Mouse (Mus musculus) CH12.LX (cell line): Measurements from ENCODE around the gene Olfr827. TPM values are rescaled to one million over a fixed set of nuclear protein-coding genes. Genes with fewer than 3 reads are reported as not detected.

Experiments used
- DNase-seq: peaks from one replicate; pipeline ENCODE4 v3.0.0-alpha.2; 2013; ENCODE audit errors: extremely low read depth
- H3K27ac ChIP-seq: 2 replicates; pipeline ENCODE4 v1.5.1; 2012; ENCODE audit warnings: low read depth, mild to moderate bottlenecking, control low read depth, moderate library complexity; ENCODE audit not compliant: insufficient read depth
- H3K27me3 ChIP-seq: replicated peaks from 2 replicates; pipeline ENCODE3; 2012; ENCODE audit warnings: inconsistent platforms
- H3K36me3 ChIP-seq, 2 experiments: replicated peaks in 1 of 2; 2 replicates each; pipeline versions ENCODE3 to v1.6.1; 2012; ENCODE audit warnings: inconsistent platforms in 1 of 2, low read length in 1 of 2, mild to moderate bottlenecking in 1 of 2, mixed read lengths in 1 of 2, moderate library complexity in 1 of 2; ENCODE audit not compliant: control insufficient read depth in 1 of 2, insufficient read depth in 1 of 2
- H3K4me1 ChIP-seq, 2 experiments: 2 replicates each; pipeline ENCODE4 v1.6.1; 2012; ENCODE audit warnings: inconsistent platforms in 1 of 2, moderate library complexity in 1 of 2; ENCODE audit not compliant: insufficient read depth in 2 of 2, control insufficient read depth in 1 of 2
- H3K4me2 ChIP-seq: 2 replicates; pipeline ENCODE4 v1.6.1; 2012; ENCODE audit warnings: low read depth, mild to moderate bottlenecking, control low read depth; ENCODE audit not compliant: poor library complexity, insufficient read depth, severe bottlenecking
- H3K4me3 ChIP-seq, 3 experiments: fragments of 150-350 bp in 1 of 3; sonication (generic) in 1 of 3; replicated peaks in 1 of 3; 2 replicates each; pipeline versions ENCODE3 to v1.5.1; 2011 to 2012; ENCODE audit warnings: low read depth in 2 of 3, low read length in 2 of 3, mild to moderate bottlenecking in 2 of 3, moderate library complexity in 2 of 3, control low read depth in 1 of 3, improper control_type of control experiment in 1 of 3, inconsistent platforms in 1 of 3, mixed read lengths in 1 of 3; ENCODE audit not compliant: poor library complexity in 1 of 3
- H3K79me2 ChIP-seq: replicated peaks from 2 replicates; pipeline ENCODE4 v1.6.1; 2012; ENCODE audit warnings: mild to moderate bottlenecking, moderate library complexity; ENCODE audit not compliant: control insufficient read depth, poor library complexity, insufficient read depth, severe bottlenecking; ENCODE audit errors: extremely low read depth
- H3K9ac ChIP-seq: 2 replicates; pipeline ENCODE4 v1.6.1; 2012; ENCODE audit warnings: low read depth, mild to moderate bottlenecking, control low read depth, moderate library complexity; ENCODE audit not compliant: insufficient read depth
- H3K9me3 ChIP-seq: replicated peaks from 2 replicates; pipeline ENCODE3; 2012; ENCODE audit warnings: low read length, inconsistent platforms, mixed read lengths
- ETS1 ChIP-seq: conservative IDR thresholded peaks from 2 replicates; pipeline ENCODE4 v1.6.1; 2012; ENCODE audit warnings: low read depth, mild to moderate bottlenecking, inconsistent platforms, low read length, improper control_type of control experiment, moderate library complexity
- GABPA ChIP-seq: IDR thresholded peaks from 2 replicates; pipeline ENCODE4 v1.6.1; 2012; ENCODE audit warnings: low read depth, low read length, improper control_type of control experiment, inconsistent platforms; ENCODE audit not compliant: insufficient replicate concordance
- HCFC1 ChIP-seq: IDR thresholded peaks from 2 replicates; pipeline ENCODE4 v1.6.1; 2012; ENCODE audit warnings: low read depth, mild to moderate bottlenecking, inconsistent platforms, low read length, improper control_type of control experiment
- JUND ChIP-seq: conservative IDR thresholded peaks from 2 replicates; pipeline ENCODE4 v1.6.1; 2011; ENCODE audit warnings: low read depth, low read length, improper control_type of control experiment
- MAX ChIP-seq: IDR thresholded peaks from 2 replicates; pipeline ENCODE4 v1.6.1; 2011; ENCODE audit warnings: low read length, improper control_type of control experiment
- MAZ ChIP-seq: IDR thresholded peaks from 2 replicates; pipeline ENCODE4 v1.6.1; 2012; ENCODE audit warnings: low read depth, mild to moderate bottlenecking, inconsistent platforms, low read length, improper control_type of control experiment, moderate library complexity
- MXI1 ChIP-seq: IDR thresholded peaks from 2 replicates; pipeline ENCODE4 v1.6.1; 2011; ENCODE audit warnings: mild to moderate bottlenecking, low read depth, low read length, improper control_type of control experiment
- MYC ChIP-seq: IDR thresholded peaks from 2 replicates; pipeline ENCODE4 v1.6.1; 2011; ENCODE audit warnings: low read depth, mild to moderate bottlenecking, improper control_type of control experiment, low read length
- NRF1 ChIP-seq: IDR thresholded peaks from 2 replicates; pipeline ENCODE4 v1.6.1; 2014; ENCODE audit warnings: low read depth, mild to moderate bottlenecking, inconsistent platforms, low read length, improper control_type of control experiment, moderate library complexity
- PAX5 ChIP-seq: IDR thresholded peaks from 2 replicates; pipeline ENCODE4 v1.6.1; 2012; ENCODE audit warnings: low read length, inconsistent platforms, mixed read lengths
- POLR2A ChIP-seq: IDR thresholded peaks from 2 replicates; pipeline ENCODE4 v1.6.1; 2011; ENCODE audit warnings: low read depth, mild to moderate bottlenecking, improper control_type of control experiment, low read length
- POLR2AphosphoS2 ChIP-seq: IDR thresholded peaks from 2 replicates; pipeline ENCODE4 v1.6.1; 2011; ENCODE audit warnings: low read depth, low read length, improper control_type of control experiment
- RAD21 ChIP-seq: IDR thresholded peaks from 2 replicates; pipeline ENCODE4 v1.6.1; 2011; ENCODE audit warnings: low read depth, mild to moderate bottlenecking, low read length, improper control_type of control experiment, moderate library complexity
- SIN3A ChIP-seq: IDR thresholded peaks from 2 replicates; pipeline ENCODE4 v1.6.1; 2012; ENCODE audit warnings: low read length, improper control_type of control experiment, inconsistent platforms
- TBP ChIP-seq: conservative IDR thresholded peaks from 2 replicates; pipeline ENCODE4 v1.6.1; 2011; ENCODE audit warnings: low read depth, low read length, improper control_type of control experiment
- TCF12 ChIP-seq: IDR thresholded peaks from 2 replicates; pipeline ENCODE4 v1.6.1; 2014; ENCODE audit warnings: low read depth, mild to moderate bottlenecking, inconsistent platforms, low read length, improper control_type of control experiment
- USF1 ChIP-seq: IDR thresholded peaks from 2 replicates; pipeline ENCODE4 v1.6.1; 2014; ENCODE audit warnings: low read depth, mild to moderate bottlenecking, inconsistent platforms, low read length, improper control_type of control experiment
- USF2 ChIP-seq: conservative IDR thresholded peaks from 2 replicates; pipeline ENCODE4 v1.6.1; 2011; ENCODE audit warnings: low read depth, low read length, improper control_type of control experiment
- ZKSCAN1 ChIP-seq: IDR thresholded peaks from 2 replicates; pipeline ENCODE4 v1.6.1; 2012; ENCODE audit warnings: low read depth, inconsistent platforms, low read length, improper control_type of control experiment, borderline replicate concordance
- ZNF384 ChIP-seq: IDR thresholded peaks from 2 replicates; pipeline ENCODE4 v1.6.1; 2012; ENCODE audit warnings: low read depth, low read length, improper control_type of control experiment, inconsistent platforms
- dilution Hi-C: fragments of 300-500 bp; cut with MboI; formaldehyde crosslinking; loops from 2 replicates; pipeline ENCODE4 v1.14.3; 2020; ENCODE audit warnings: low sequenced_read_pairs; ENCODE audit not compliant: extremely low pct_unique_long_range_greater_than_20kb, extremely low pct_ligation_motif_present
- in situ Hi-C: fragments of 300-500 bp; cut with MboI; formaldehyde crosslinking; loops from 3 replicates; pipeline ENCODE4 v1.14.3; 2019; ENCODE audit warnings: low sequenced_read_pairs, low pct_ligation_motif_present, low pct_unique_long_range_greater_than_20kb, mixed read lengths
- polyA plus RNA-seq: library from polyadenylated mRNA; unstranded; fragments of >175 nt; gene quantifications from 2 replicates; pipeline ENCODE4 v1.2.1, GENCODE M21; 2012; ENCODE audit warnings: low read depth; ENCODE audit not compliant: insufficient read length
- total RNA-seq, 2 experiments: library from RNA; depleted of rRNA; stranded (reverse); fragments of 300-350 nt in 1 of 2; fragments of >200 nt in 1 of 2; gene quantifications; 2 replicates each; pipeline ENCODE4 v1.2.3; 2012 to 2014

The Olfr827 gene
- total and polyA plus RNA-seq, 3 experiments = not detected

GRCm38 (mm10) chr10:130165196-130165595 lies 49.0 kb downstream of the Olfr827 start:
- Histone ChIP-seq H3K4me1 (no peaks in the 10 kb centered on the region), H3K4me2 (no peak overlapping the region), H3K36me3 (no peaks in the 10 kb centered on the region), H3K4me3 (no peak overlapping the region), H3K9me3 (no peaks in the 10 kb centered on the region), H3K79me2 (no peaks in the 10 kb centered on the region)
- in situ Hi-C loops = no loop called here
- DNase-seq = no peak
- TF ChIP-seq POLR2AphosphoS2 = no peak
- no peak for TF ChIP-seq NRF1
- TF ChIP-seq PAX5 = no peak
- TF ChIP-seq RAD21 = no peak
- TF ChIP-seq MXI1 = no peak
- TF ChIP-seq GABPA = no peak
- TF ChIP-seq ZKSCAN1 = no peak
- TF ChIP-seq MYC = no peak
- TF ChIP-seq POLR2A = no peak
- TF ChIP-seq ZNF384 = no peak
- TF ChIP-seq HCFC1 = no peak
- TF ChIP-seq ETS1 = no peak
- TF ChIP-seq MAZ = no peak
- TF ChIP-seq USF2 = no peak
- no peak for TF ChIP-seq TCF12
- no peak for TF ChIP-seq SIN3A
- no peak for TF ChIP-seq MAX
- TF ChIP-seq USF1 = no peak
- TF ChIP-seq JUND = no peak
- no peak for TF ChIP-seq TBP
- TF ChIP-seq, all 38 proteins: peak for 0
- Histone ChIP-seq H3K9ac (no peak overlapping the region), H3K27ac (no peak overlapping the region), H3K27me3 (no peaks in the 10 kb centered on the region)
- dilution Hi-C loops = no loop called here

Other genes with a start within 250 kb of the Olfr827 start
- not detected in 2 replicates for gene Olfr819, start 247.1 kb downstream of the Olfr827 start, total RNA-seq (2012; rRNA removed)
- gene Olfr819, start 247.1 kb downstream of the Olfr827 start, total RNA-seq (2014; rRNA removed) = not detected in 2 replicates
- not detected in 2 replicates for gene Olfr819, start 247.1 kb downstream of the Olfr827 start, polyA plus RNA-seq
- not detected in 2 replicates for gene Olfr247, start 238.3 kb downstream of the Olfr827 start, total RNA-seq (2012; rRNA removed)
- gene Olfr247, start 238.3 kb downstream of the Olfr827 start, total RNA-seq (2014; rRNA removed) = not detected in 2 replicates
- not detected in 2 replicates for gene Olfr247, start 238.3 kb downstream of the Olfr827 start, polyA plus RNA-seq
- not detected in 2 replicates for gene Gm10310, start 229.3 kb downstream of the Olfr827 start, total RNA-seq (2012; rRNA removed)
- not detected in 2 replicates for gene Gm10310, start 229.3 kb downstream of the Olfr827 start, total RNA-seq (2014; rRNA removed)
- gene Gm10310, start 229.3 kb downstream of the Olfr827 start, polyA plus RNA-seq = not detected in 2 replicates
- gene Olfr820, start 201.8 kb downstream of the Olfr827 start, total RNA-seq (2012; rRNA removed) = not detected in 2 replicates
- gene Olfr820, start 201.8 kb downstream of the Olfr827 start, total RNA-seq (2014; rRNA removed) = not detected in 2 replicates
- gene Olfr820, start 201.8 kb downstream of the Olfr827 start, polyA plus RNA-seq = not detected in 2 replicates
- gene Olfr821, start 184.1 kb downstream of the Olfr827 start, total RNA-seq (2012; rRNA removed) = not detected in 2 replicates
- gene Olfr821, start 184.1 kb downstream of the Olfr827 start, total RNA-seq (2014; rRNA removed) = not detected in 2 replicates
- not detected in 2 replicates for gene Olfr821, start 184.1 kb downstream of the Olfr827 start, polyA plus RNA-seq
- gene Olfr822, start 143.2 kb downstream of the Olfr827 start, total RNA-seq (2012; rRNA removed) = not detected in 2 replicates
- gene Olfr822, start 143.2 kb downstream of the Olfr827 start, total RNA-seq (2014; rRNA removed) = not detected in 2 replicates
- gene Olfr822, start 143.2 kb downstream of the Olfr827 start, polyA plus RNA-seq = not detected in 2 replicates
- not detected in 2 replicates for gene Olfr823, start 99.0 kb downstream of the Olfr827 start, total RNA-seq (2012; rRNA removed)
- not detected in 2 replicates for gene Olfr823, start 99.0 kb downstream of the Olfr827 start, total RNA-seq (2014; rRNA removed)
- not detected in 2 replicates for gene Olfr823, start 99.0 kb downstream of the Olfr827 start, polyA plus RNA-seq
- not detected in 2 replicates for gene Olfr824, start 84.4 kb downstream of the Olfr827 start, total RNA-seq (2012; rRNA removed)
- not detected in 2 replicates for gene Olfr824, start 84.4 kb downstream of the Olfr827 start, total RNA-seq (2014; rRNA removed)
- not detected in 2 replicates for gene Olfr824, start 84.4 kb downstream of the Olfr827 start, polyA plus RNA-seq
- not detected in 2 replicates for gene Olfr825, start 47.6 kb downstream of the Olfr827 start, total RNA-seq (2012; rRNA removed)
- gene Olfr825, start 47.6 kb downstream of the Olfr827 start, total RNA-seq (2014; rRNA removed) = not detected in 2 replicates
- gene Olfr825, start 47.6 kb downstream of the Olfr827 start, polyA plus RNA-seq = not detected in 2 replicates
- not detected in 2 replicates for gene Olfr826, start 30.2 kb downstream of the Olfr827 start, total RNA-seq (2012; rRNA removed)
- gene Olfr826, start 30.2 kb downstream of the Olfr827 start, total RNA-seq (2014; rRNA removed) = not detected in 2 replicates
- gene Olfr826, start 30.2 kb downstream of the Olfr827 start, polyA plus RNA-seq = not detected in 2 replicates
- 0.13 and 0.17 TPM in 2 replicates for gene Neurod4, start 65.8 kb upstream of the Olfr827 start, total RNA-seq (2012; rRNA removed)
- 0.08 and 0.24 TPM in 2 replicates for gene Neurod4, start 65.8 kb upstream of the Olfr827 start, total RNA-seq (2014; rRNA removed)
- 0.13 TPM in 1 of 2 replicates, not detected in the other for gene Neurod4, start 65.8 kb upstream of the Olfr827 start, polyA plus RNA-seq
- gene Tespa1, start 108.5 kb upstream of the Olfr827 start, total RNA-seq (2012; rRNA removed) = 26.0 and 28.1 TPM in 2 replicates
- gene Tespa1, start 108.5 kb upstream of the Olfr827 start, total RNA-seq (2014; rRNA removed) = 55.1 and 68.0 TPM in 2 replicates
- 48.5 and 48.9 TPM in 2 replicates for gene Tespa1, start 108.5 kb upstream of the Olfr827 start, polyA plus RNA-seq
- under 0.01 TPM in 1 of 2 replicates, not detected in the other for gene Vmn2r84, start 179.9 kb upstream of the Olfr827 start, total RNA-seq (2012; rRNA removed)
- gene Vmn2r84, start 179.9 kb upstream of the Olfr827 start, total RNA-seq (2014; rRNA removed) = not detected in 2 replicates
- 0.26 TPM in 2 replicates for gene Vmn2r84, start 179.9 kb upstream of the Olfr827 start, polyA plus RNA-seq
- not detected in 2 replicates for gene Vmn2r85, start 215.3 kb upstream of the Olfr827 start, total RNA-seq (2012; rRNA removed)
- not detected in 2 replicates for gene Vmn2r85, start 215.3 kb upstream of the Olfr827 start, total RNA-seq (2014; rRNA removed)
- gene Vmn2r85, start 215.3 kb upstream of the Olfr827 start, polyA plus RNA-seq = not detected in 2 replicates
- gene Vmn2r86, start 241.6 kb upstream of the Olfr827 start, total RNA-seq (2012; rRNA removed) = not detected in 2 replicates
- gene Vmn2r86, start 241.6 kb upstream of the Olfr827 start, total RNA-seq (2014; rRNA removed) = not detected in 2 replicates
- gene Vmn2r86, start 241.6 kb upstream of the Olfr827 start, polyA plus RNA-seq = not detected in 2 replicates